Mouse (Mus musculus): ENCODE measurements around the gene Gm17324.

DNA sequence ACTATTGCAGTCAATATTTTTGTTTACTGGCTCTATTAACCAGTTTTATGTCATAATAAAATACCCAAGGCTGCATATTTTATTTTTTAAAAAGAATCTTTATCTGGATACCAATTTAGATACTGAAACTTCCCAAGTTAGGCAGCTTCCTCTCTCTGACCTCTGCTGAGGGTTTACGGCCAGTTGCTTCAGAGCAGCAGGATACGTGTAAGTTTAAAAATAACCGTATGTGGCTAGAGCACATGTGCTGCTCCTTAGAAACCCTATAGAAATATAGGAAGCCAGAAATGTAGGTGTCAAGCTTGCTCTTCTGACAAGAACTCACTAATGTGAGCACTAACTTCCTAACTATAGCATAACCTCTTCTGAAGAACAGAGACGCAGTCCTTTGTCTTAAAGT is 14.8 kb upstream of the Gm17324 start:
- TF ChIP-seq POLR2A (IDR thresholded peaks at IDR 0.05; ENCODE audit: control insufficient read depth, extremely low read depth, insufficient read depth, low read length, poor library complexity) (no peak), CTCF (IDR thresholded peaks at IDR 0.05; ENCODE audit: borderline replicate concordance, control insufficient read depth, extremely low read depth, insufficient read depth, low read length, poor library complexity) (no peak)
